Mouse (Mus musculus) retina, postnatal 7 days (tissue): Measurements from ENCODE around the gene Rhox4c.
"Not testable (repeated sequence)": the region's sequence is repeated elsewhere in the genome, so short reads cannot be mapped to it uniquely, and the experiment has no call there.

Experiments
- DNase-seq: peaks from one replicate; pipeline ENCODE4 v3.0.0-alpha.2; 2012; ENCODE audit warnings: low read depth, low spot score

Rhox4c gene

GRCm38 (mm10) chrX:37480037-37480436 lies at the start of gene Rhox4c:
Rhox4c (plus strand) TSS chrX:37480337.
- not testable (repeated sequence) for DNase-seq

DNA sequence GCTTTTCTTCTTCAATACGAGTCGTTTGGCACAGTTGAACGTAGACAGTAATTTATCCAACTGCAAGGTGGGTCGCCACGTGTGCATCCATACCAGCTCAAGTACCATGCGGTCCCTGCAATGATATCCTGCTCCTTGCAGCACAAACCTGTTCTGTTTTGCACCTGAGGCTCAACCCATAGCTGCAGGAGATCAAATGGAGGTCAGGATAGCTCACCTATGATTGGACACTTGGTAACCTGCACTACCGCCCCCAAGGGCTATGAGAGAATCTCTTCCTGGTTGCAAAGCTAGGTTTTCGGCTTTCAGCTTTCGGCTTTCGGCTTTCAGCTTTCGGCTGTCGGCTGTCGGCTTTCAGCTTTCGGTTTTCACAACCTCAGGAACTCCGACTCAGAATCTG lies 47.9 kb upstream of the Rhox4c start, which contains the start of gene Rhox4b:
TSS of gene Rhox4b (plus strand) at position 301 of the 400 bp plus-strand sequence.
- DNase-seq = not testable (repeated sequence)

DNA sequence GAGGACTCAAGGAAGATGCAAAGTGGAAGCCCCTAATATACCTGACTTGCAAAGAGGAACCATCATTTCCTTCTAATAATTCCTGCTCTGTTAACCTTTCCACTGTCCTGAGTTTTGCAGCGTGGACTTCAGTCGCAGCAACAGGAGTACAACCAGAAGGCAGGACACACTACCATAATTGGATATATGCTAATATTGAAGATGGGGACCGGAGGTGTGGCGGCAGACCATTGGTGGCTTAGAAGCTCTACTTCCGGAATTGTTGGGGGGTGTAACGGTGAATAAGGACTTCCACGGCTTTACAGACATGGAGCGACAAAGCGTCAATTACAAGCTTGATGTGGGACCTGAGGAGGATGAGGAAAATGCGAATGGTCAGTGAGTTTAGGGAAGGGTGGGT lies 26.8 kb upstream of the Rhox4c start, which contains the start of gene Rhox2c:
TSS of gene Rhox2c (plus strand) at position 301 of the 400 bp plus-strand sequence.
- DNase-seq = not testable (repeated sequence)

DNA sequence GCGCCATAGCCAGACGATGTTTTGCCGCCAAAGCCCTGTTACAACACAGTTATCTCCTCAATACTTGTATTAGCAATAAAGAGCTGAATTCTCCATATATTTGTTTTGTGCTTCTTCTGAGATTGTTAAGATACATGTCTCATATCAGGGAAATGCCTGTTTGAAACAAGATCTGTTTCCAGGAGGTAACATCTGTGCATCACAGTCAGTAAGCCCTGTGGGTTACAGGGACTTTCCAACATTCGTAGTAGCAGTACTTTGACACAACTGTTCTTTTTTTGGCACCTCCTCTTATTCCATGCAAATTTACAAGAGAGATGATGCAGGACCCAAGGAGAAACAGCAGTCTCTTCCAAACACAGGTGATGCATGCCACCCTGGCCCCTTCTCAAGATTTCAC lies 21.9 kb upstream of the Rhox4c start, which contains the start of gene Rhox3c:
TSS of gene Rhox3c (plus strand) at position 301 of the 400 bp plus-strand sequence.
- DNase-seq = not testable (repeated sequence)

DNA sequence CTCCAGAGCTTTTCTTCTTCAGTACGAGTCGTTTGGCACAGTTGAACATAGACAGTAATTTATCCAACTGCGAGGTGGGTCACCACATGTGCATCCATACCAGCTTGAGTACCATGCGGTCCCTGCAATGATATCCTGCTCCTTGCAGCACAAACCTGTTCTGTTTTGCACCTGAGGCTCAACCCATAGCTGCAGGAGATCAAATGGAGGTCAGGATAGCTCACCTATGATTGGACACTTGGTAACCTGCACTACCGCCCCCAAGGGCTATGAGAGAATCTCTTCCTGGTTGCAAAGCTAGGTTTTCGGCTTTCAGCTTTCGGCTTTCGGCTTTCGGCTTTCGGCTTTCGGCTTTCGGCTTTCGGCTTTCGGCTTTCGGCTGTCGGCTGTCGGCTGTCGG lies 33.9 kb downstream of the Rhox4c start, which contains the start of gene Rhox4d:
TSS of gene Rhox4d (plus strand) at position 301 of the 400 bp plus-strand sequence.
- DNase-seq = not testable (repeated sequence)

GRCm38 (mm10) chrX:37530152-37530551 lies 50.0 kb downstream of the Rhox4c start, which contains the start of gene Rhox2e:
Rhox2e (plus strand) TSS chrX:37530452.
- not testable (repeated sequence) for DNase-seq
